Mouse (Mus musculus): ENCODE results near the gene Arel1.

The Arel1 gene

GRCm38 (mm10) chr12:84947894-84948583 lies 22.7 kb downstream of the Arel1 start:
- DNase-seq, result no peak

DNA sequence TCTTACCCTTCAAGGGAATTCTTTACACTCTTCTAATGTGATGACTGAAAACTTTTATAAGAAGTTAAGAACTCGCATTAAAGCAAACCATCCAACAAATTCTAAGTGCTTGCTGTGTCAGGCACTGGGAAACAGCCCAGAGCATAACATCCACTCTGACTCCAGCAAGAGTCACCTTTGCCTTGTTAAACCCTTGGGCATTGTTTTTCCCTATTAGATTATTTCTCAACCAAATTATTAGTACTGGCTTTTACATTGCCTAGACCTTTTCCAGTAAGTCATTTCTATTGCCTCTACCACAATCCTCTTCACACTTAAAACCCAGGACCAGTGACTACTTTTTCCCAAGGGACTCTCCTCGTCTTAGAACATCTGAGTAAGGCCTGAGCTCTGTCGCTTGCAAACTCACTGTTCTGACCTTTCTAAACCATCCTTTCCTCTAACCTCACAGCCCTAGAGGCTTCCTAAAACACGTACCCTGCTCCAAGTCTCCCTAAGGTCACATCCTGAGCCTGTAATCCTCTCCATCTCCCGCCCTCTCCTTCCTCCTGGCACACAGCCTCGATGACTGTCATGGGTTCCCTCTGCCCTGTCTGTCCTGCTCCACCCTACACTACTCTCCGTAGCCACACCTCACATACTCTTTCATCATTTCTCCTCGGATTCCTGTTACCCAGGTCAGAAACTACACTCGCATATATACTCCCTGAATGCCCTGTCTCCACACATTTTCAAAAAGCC lies 25.7 kb downstream of the Arel1 start:
- DNase-seq, result no peak

DNA sequence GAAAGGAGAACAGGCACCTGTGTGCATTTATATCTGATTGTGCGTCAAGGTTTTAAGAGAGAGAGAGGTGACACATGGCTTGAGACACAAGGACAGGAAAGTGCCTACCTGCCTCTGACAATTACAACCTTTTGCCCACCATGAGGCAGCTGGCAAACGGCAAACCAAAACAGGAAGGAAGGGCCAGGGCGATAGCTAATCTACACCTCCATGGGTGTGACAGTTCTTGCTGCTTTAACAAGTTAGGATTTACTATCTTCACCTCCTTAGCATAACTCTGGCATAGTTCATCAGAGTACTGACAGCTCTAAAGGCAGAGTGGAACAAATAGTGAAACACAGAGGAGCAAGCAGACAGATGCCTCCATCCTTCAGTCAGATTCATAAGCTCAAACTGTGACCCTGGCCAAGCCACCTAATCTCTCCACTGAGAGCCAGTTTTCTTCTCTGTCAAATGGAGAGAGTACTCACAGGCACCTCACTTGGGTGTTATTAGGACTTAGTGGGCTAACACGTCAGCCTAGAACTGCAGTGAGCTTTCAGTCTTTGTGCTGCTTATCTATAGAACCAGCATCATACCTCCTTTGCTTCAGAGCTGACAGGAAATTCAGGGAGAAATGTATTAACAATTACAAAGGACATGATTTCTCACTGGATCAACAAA lies 26.4 kb downstream of the Arel1 start:
- DNase-seq, result no peak

DNA sequence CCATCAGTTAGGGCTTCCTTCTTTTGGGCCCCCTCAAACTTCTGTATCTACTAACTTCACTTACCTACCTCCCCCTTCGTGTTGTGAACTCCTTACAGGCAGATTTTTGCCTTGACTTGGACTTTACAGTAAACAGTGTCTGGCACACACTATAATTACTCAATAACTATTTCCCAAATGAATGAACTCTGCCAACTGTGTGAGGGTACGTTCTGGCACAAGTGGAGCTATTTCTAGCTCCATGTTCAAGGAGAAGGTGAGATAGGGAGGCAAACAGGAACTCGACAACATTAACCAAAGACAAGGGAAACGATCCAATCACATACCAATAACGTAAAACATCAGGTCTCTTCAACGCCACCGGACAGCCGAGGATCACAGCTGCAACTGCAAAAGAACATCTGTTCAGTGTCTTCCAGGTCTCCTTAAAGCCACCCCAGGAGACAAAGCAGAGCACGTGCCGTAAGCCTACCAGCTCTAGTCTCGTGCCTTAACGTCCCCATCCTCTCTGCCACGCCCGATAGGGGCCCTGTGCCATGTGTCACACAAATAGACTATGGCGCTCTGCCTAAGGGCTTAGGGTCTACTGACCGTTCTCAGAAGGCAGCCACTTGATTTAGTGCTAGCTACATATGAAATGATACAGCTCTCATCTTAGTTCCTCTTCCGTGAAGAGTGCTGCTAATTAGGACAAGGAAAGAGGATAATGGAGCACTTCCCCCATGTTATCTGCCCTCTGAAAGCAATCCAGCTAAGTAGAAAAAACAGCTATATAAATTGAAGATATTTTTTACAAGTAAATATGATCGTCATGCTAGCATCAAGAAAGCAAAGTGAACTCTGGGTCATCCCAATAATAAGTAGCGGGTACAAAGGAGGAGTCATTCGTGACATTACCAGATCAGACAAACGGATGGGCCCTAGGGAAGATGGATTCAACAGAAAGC lies 27.4 kb downstream of the Arel1 start:
- no peak for DNase-seq

GRCm38 (mm10) chr12:84941717-84942116 lies 29.0 kb downstream of the Arel1 start:
- peak; percentile 25 for DNase-seq

DNA sequence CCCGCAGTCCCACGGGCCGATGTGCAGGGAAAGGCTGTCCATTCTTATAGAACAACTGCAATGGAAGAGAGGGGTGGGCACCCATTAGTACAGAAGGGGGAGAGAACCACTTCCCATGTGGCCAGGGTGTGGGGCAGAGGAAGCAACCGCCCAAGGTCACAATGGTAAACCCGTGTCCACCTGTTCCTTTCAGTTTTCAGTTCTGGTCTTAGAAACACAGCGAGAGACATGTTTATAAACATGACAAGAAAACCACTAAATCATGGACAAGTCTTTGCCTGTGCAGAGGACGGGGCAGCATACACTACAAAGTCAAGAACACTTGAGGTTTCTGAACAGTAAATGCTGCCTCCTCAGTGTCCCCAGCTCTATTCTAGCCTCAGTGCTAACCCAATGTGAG lies 30.4 kb downstream of the Arel1 start:
- DNase-seq, result no peak

- no peak for DNase-seq
Observed at GRCm38 (mm10) chr12:84939117-84939516, 31.6 kb downstream of the Arel1 start.

DNA sequence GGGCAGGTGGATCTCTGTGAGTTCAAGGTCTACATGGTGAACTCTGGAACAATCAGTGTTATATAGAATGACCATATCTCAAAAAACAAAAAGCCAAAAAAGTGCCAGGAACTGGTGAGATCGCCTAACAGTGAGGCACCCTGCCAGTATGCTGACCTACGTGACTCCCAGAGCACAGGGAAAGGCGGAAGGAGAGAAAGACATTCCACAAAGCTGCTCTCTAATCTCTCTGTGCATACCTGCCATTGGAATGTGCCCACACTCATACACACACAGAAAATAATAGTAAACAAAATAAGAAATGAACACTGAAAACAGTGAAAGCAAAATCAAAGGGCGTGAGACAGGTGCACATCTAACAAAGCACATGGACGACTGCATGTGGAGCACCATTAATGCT lies 35.4 kb downstream of the Arel1 start:
- DNase-seq, result no peak

DNA sequence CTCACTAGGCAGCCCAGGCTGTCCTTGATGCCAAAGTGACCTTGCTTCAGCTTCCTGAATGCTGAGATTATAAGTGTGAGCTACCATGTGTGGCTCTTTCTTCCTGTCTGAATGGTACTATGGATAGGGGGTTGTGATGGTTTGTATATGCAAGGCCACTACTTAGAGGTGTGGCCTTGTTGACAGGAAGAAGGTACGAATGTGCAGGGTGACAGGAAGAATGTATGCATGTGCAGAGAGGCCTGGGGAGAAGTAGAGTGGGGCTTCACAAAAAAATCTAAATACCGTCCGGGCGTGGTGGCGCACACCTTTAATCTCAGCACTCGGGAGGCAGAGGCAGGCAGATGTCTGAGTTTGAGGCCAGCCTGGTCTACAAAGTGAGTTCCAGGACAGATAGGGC lies 38.5 kb downstream of the Arel1 start:
- DNase-seq, result no peak

GRCm38 (mm10) chr12:84926542-84926941 lies 44.2 kb downstream of the Arel1 start:
- no peak for DNase-seq

- DNase-seq, result no peak
Observed at GRCm38 (mm10) chr12:84924324-84924723, 46.4 kb downstream of the Arel1 start.

DNA sequence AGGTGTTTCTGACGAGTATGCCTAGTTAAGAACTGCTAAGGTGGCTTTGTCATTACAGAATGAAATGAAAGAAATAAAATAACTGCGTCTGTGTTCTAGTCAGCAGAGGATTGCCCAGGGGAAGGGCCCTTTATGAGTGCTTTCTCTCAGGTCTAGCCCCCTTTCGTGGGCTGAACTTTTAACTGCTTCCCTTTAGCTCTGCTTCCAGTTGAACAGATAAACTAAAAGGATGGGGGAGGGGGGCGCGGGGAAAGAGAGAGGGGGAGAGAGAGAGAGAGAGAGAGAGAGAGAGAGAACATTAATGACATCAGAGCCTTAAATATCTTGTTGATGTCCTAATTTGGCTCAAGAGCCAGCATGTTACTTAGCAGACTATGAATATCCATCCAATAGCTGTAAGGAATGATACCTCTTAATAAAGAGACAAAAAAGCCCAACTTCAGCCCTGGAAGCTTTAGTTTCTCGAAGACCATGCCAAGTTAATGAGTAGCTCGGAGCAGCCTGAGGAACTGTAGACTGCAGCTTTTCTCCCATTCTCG lies 48.8 kb downstream of the Arel1 start:
- no peak for DNase-seq

DNA sequence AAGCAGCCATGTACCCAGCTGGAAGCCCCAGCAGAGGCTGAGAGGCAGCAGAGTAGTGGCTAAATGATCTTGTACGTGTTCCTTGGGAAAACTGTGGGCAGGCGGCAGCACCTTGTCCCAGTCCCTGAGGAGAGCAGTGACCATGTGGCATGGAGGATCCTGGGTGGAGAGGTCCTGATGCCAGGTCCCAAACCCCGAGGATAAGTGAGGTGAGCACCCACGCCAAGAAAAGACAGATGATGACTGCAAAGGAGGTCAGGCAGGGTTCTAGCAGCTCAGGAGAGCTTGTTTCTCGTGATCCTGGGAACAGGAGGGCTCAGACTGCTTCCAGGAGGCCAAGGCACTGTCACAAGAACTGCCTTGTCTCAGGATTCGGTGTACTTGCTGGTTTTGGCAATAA lies 51.9 kb downstream of the Arel1 start:
- no peak for DNase-seq

GRCm38 (mm10) chr12:84917799-84918198 lies 52.9 kb downstream of the Arel1 start:
- no peak for DNase-seq

DNA sequence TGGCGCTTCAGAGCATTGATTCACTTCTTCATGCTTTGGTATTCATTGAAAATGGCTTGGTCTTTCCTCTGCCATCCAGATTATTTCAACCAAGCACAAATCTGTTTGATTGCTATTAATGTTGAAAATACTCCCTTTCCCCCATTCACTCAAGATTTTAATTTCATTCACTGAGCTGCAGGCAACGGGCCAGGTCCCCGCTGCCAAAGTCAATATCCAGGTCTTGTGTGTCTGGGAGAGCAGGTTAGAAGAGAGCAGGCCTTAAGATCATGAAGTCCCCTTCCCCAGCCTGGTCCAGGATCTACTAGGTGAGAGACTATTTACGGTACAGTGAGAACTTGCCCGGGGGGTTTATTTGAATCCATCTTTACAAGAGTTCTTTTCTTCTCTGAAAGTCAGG lies 55.7 kb downstream of the Arel1 start:
- no peak for DNase-seq

- DNase-seq, result no peak
Observed at GRCm38 (mm10) chr12:84912652-84913104, 58.0 kb downstream of the Arel1 start.

DNA sequence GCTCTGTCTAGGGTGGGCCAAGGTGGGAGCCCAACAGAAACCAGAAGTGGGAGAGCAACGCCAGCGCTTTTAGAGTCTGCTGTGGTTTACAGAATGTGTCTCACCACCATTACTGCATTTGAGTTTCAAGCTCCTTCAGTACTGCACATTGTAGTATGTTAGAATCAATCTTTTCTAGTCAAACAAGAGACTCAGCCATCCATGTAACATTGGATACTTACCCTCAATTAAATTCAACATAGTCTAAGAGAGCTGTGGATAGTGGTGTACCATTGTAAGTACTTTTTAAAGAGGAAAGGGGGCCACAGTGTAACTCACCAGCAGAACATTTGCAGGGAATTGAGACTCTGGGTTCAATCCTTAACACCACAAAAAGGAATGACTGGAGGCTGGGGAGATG lies 59.1 kb downstream of the Arel1 start:
- DNase-seq, result no peak

DNA sequence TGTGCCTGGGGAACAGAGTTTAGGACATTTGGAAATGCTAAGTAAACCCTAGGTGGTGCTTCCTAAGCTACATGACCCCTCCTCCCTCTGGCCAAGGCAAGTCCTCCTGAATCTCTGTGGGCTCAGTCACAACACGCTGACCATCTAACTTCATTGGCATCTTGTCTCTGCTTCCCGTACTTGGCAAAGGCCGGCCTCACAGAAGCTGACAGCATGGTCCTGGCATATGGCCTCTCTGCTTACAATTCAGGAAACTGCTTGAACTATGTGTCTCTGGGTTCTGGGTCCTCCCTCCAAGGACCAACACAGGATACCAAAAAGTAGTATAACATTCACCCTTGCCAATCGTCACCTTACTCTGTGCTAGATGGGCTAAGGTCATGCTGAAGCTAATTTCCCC lies 60.6 kb downstream of the Arel1 start:
- DNase-seq, result no peak

DNA sequence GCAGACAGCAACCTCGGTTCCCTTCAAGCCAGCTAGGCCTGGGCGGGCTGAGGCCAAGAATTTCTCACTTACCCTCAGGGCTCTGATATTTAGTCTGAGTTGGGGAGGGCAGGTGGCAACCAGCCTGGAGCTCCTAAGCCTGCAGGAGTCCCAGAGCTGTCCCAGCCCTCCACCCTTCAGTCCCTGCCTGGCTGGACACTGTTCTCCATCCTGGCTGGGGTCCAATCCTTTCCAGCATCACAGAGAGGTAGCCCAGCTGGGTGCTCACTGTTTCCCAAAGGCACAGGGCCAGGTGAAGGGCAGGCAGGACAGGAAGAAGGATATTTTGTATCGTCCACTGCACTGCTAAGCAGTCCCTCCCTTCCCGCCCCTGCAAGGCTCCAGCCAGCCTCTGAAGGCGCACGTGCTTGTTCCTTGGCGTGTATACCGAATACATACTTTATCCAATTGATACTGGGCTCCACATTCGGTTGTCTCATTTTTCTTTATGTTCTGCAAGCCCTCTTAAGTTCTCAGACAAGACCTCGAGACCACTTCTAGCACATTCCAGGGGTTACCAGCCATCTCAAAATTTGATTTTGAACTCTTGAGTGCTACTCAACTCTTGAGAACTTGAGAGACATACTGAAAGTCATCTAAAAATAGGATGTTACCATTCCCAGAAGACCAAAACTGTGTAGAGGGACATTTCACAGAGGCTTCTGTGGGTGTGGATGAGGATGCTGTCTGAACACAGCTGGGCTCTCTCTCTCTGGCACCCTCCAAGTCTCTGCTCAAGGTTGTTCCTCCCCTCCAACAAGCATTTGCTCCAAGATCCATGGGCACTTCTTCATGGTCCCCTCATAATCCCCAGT lies 62.8 kb downstream of the Arel1 start:
- DNase-seq, result no peak

DNA sequence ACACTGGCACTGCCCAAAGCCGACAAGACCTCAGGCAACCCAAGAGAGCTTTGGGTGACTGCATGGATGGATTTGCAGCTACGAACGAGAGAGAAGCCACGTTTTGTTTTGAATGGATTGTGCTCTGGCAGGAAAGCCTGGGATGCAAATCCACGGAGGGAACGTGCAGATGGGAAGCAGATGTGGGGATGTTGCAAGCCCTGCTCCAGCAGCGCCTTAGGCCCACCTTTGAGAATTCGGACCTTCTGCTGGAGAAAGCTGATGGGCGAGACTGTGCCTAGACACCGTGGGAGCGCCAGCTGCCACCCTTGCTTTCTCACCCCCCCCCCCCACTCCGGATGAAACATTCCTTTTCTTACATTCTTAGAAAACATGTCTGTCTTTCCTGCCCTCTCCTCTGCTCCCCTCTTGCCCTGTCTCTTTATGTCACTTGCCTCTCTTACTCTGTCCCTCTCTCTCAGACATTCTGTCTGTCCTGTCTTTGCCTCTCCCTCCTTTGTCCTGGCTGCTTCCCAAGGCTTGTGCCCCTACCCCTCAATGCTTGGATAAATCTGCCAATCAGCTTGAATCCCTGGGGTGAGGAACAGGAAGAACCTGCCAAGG lies 63.6 kb downstream of the Arel1 start:
- no peak for DNase-seq

GRCm38 (mm10) chr12:84904399-84904798 lies 66.3 kb downstream of the Arel1 start:
- DNase-seq, result no peak

Measured in thymus, postnatal 4 days (tissue).